Mouse (Mus musculus): Measurements from ENCODE around the gene Arrdc1.

DNA sequence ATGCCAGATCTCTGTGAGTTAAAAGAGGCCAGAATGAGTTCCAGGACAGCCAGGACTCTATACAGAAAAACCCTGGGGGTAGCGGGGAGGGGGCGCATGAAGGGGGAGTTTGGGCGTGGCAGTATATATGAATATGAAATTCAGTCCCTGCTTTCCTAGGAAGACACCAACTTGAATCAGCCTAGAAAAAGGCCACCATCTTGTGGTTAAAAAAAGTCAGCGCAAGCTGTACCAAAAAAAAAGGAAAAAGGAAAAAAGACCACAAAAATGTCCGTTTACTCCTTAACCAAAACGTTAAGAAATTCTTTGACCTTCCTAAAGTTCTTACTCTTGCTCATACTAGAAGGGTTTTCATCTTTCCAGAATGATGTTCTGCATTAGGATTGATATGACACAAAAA lies 32.1 kb downstream of the Arrdc1 start:
- no peak for TF ChIP-seq CTCF (IDR thresholded peaks at IDR 0.05; ENCODE audit: insufficient read depth, low read depth, low read length)
- no peak for TF ChIP-seq POLR2A (IDR thresholded peaks at IDR 0.05; ENCODE audit: insufficient read depth, low read depth, low read length)
